Mouse (Mus musculus): ENCODE measurements around the gene Dnajc24. TPM values are rescaled to one million over a fixed set of nuclear protein-coding genes. Genes with fewer than 3 reads are reported as not detected.

Gene Dnajc24
- 11.6 and 14.2 TPM in 2 replicates for polyA plus RNA-seq (2012; rRNA removed; ENCODE audit: low replicate concordance)

GRCm38 (mm10) chr2:106002835-106003739, at the start of gene Dnajc24:
TSS of gene Dnajc24 (minus strand) at chr2:106003549.

Other genes with a start within 250 kb of the Dnajc24 start
- gene Elp4, start 99.0 kb downstream of the Dnajc24 start, polyA plus RNA-seq (2012; rRNA removed; ENCODE audit: low replicate concordance): 3.0 and 5.1 TPM in 2 replicates
- gene Immp1l, start 98.9 kb downstream of the Dnajc24 start, polyA plus RNA-seq (2012; rRNA removed; ENCODE audit: low replicate concordance): 5.1 and 22.3 TPM in 2 replicates

All from mammary gland, adult 2 months (tissue).